8 mouse cellular contexts compared by ENCODE assay signal in genomic region chr2:172976661-172977238, GRCm38 (mm10). TPM values are rescaled to one million over a fixed set of nuclear protein-coding genes. Genes with fewer than 3 reads are reported as not detected.
A peak's percentile ranks its signal among the peaks of the same experiment; 100 is the strongest.
DNase-seq lines count a peak whose midpoint lies in the region; ATAC-seq and TF ChIP-seq lines count a peak whose summit lies in the region.

No protein-coding gene starts in this region.

- H3K27ac ChIP-seq in kidney, embryonic 15.5 days = peak overlapping the region; percentile 65; the same call in 1 of the 2 replicates
- H3K27ac ChIP-seq in limb, embryonic 12.5 days = peak overlapping the region; percentile 78; the same call in 1 of the 2 replicates
- H3K27ac ChIP-seq in stomach, embryonic 15.5 days = peak overlapping the region; percentile 41; the same call in 1 of the 2 replicates
- H3K27ac ChIP-seq in layer of hippocampus, adult 2 months = no peak overlapping the region

- no peak for TF ChIP-seq CTCF in brain, embryonic 14.5 days (IDR thresholded peaks at IDR 0.05; ENCODE audit: borderline replicate concordance, extremely low read depth, insufficient read depth, insufficient read length)
- TF ChIP-seq CTCF in layer of hippocampus, adult 2 months (conservative IDR thresholded peaks at IDR 0.05) = no peak

- no peak for TF ChIP-seq POLR2A in brain, embryonic 14.5 days (IDR thresholded peaks at IDR 0.05; ENCODE audit: borderline replicate concordance, extremely low read depth, insufficient read depth, insufficient read length, poor library complexity, severe bottlenecking)

- no peak overlapping the region for H3K4me3 ChIP-seq in kidney, embryonic 15.5 days (replicated peaks)
- 0 out of 2 replicates have a peak overlapping the region, but pooled peaks have one; percentile 6 for H3K4me3 ChIP-seq in limb, embryonic 12.5 days (replicated peaks)
- no peak overlapping the region for H3K4me3 ChIP-seq in stomach, embryonic 15.5 days (replicated peaks)
- H3K4me3 ChIP-seq in layer of hippocampus, adult 2 months = no peak overlapping the region

- H3K9ac ChIP-seq in kidney, embryonic 15.5 days = no peak overlapping the region
- H3K9ac ChIP-seq in limb, embryonic 12.5 days (replicated peaks) = no peak overlapping the region
- no peak overlapping the region for H3K9ac ChIP-seq in stomach, embryonic 15.5 days

- peak overlapping the region; percentile 37 for H3K4me2 ChIP-seq in kidney, embryonic 15.5 days
- H3K4me2 ChIP-seq in limb, embryonic 12.5 days = peak overlapping the region; percentile 47
- H3K4me2 ChIP-seq in stomach, embryonic 15.5 days = peak overlapping the region; percentile 31

- peaks cover 3% of the 10 kb centered on the region for H3K9me3 ChIP-seq in kidney, embryonic 15.5 days (replicated peaks)
- H3K9me3 ChIP-seq in limb, embryonic 12.5 days = peaks cover 8% of the 10 kb centered on the region
- no peaks in the 10 kb centered on the region for H3K9me3 ChIP-seq in stomach, embryonic 15.5 days

- 16% methylated on average over 7 of the region's 7 CpGs for WGBS in kidney, embryonic 15.5 days
- 28% methylated on average over 7 of the region's 7 CpGs for WGBS in limb, embryonic 12.5 days
- 19% methylated on average over 7 of the region's 7 CpGs for WGBS in stomach, embryonic 15.5 days

- no peaks in the 10 kb centered on the region for H3K27me3 ChIP-seq in kidney, embryonic 15.5 days
- no peaks in the 10 kb centered on the region for H3K27me3 ChIP-seq in limb, embryonic 12.5 days
- no peaks in the 10 kb centered on the region for H3K27me3 ChIP-seq in stomach, embryonic 15.5 days (replicated peaks)

- no peak for DNase-seq in kidney, adult 11 months
- DNase-seq in brain, embryonic 14.5 days (ENCODE audit: low read depth) = peak; percentile 36
- no peak for DNase-seq in retina, postnatal 1 day
- no peak for DNase-seq in layer of hippocampus, adult 2 months (ENCODE audit: low spot score in 2 of 2)
- no peak for DNase-seq in kidney, adult 18-20 months

- peaks cover 30% of the 10 kb centered on the region for H3K4me1 ChIP-seq in kidney, embryonic 15.5 days
- peaks cover 29% of the 10 kb centered on the region for H3K4me1 ChIP-seq in limb, embryonic 12.5 days (replicated peaks)
- H3K4me1 ChIP-seq in stomach, embryonic 15.5 days = peaks cover 7% of the 10 kb centered on the region

- ATAC-seq in kidney, embryonic 15.5 days (replicated peaks; ENCODE audit: low FRiP score) = no peak
- no peak for ATAC-seq in limb, embryonic 12.5 days (ENCODE audit: insufficient number of reproducible peaks, insufficient read depth, low FRiP score, low TSS enrichment, low read depth)
- no peak for ATAC-seq in stomach, embryonic 15.5 days (ENCODE audit: insufficient read depth, low FRiP score, low read depth)

- no peaks in the 10 kb centered on the region for H3K36me3 ChIP-seq in kidney, embryonic 15.5 days
- H3K36me3 ChIP-seq in limb, embryonic 12.5 days = no peaks in the 10 kb centered on the region
- H3K36me3 ChIP-seq in stomach, embryonic 15.5 days = no peaks in the 10 kb centered on the region

RNA-seq across cellular contexts. Expression of gene Spo11, which starts 0.8 kb away (rescaled TPM):
- 0.08 and 0.09 TPM in 2 replicates for polyA plus RNA-seq in kidney, embryonic 15.5 days (2015; fragmentation: Nextera tagmentation; extraction: Ambion mirVana)
- polyA plus RNA-seq in brain, embryonic 14.5 days (2012; rRNA removed) = 1.6 and 1.7 TPM in 2 replicates
- polyA plus RNA-seq in limb, embryonic 12.5 days (2016; fragmentation: Nextera tagmentation; extraction: Ambion mirVana) = 1.6 TPM in 2 replicates
- 0.06 and 0.31 TPM in 2 replicates for polyA plus RNA-seq in stomach, embryonic 15.5 days (2015; fragmentation: Nextera tagmentation; extraction: Ambion mirVana)
- under 1 TPM in 1 of 2 experiments, not detected in 1; 0.29 TPM for total RNA-seq in layer of hippocampus, adult 2 months (2021)

RNA-seq across cellular contexts. Expression of gene Rae1, which starts 23.2 kb away (rescaled TPM):
- polyA plus RNA-seq in kidney, embryonic 15.5 days (2015; fragmentation: Nextera tagmentation; extraction: Ambion mirVana) = 138 and 145 TPM in 2 replicates
- 119 and 147 TPM in 2 replicates for polyA plus RNA-seq in brain, embryonic 14.5 days (2012; rRNA removed)
- 157 TPM in 2 replicates for polyA plus RNA-seq in limb, embryonic 12.5 days (2016; fragmentation: Nextera tagmentation; extraction: Ambion mirVana)
- 110 and 118 TPM in 2 replicates for polyA plus RNA-seq in stomach, embryonic 15.5 days (2015; fragmentation: Nextera tagmentation; extraction: Ambion mirVana)
- 10 to 100 TPM; 76.7 to 90.6 TPM for total RNA-seq in layer of hippocampus, adult 2 months (2021)

RNA-seq across cellular contexts. Expression of gene Bmp7, which starts 36.6 kb away (rescaled TPM):
- polyA plus RNA-seq in kidney, embryonic 15.5 days (2015; fragmentation: Nextera tagmentation; extraction: Ambion mirVana) = 43.0 and 46.3 TPM in 2 replicates
- polyA plus RNA-seq in brain, embryonic 14.5 days (2012; rRNA removed) = 14.8 and 26.0 TPM in 2 replicates
- polyA plus RNA-seq in limb, embryonic 12.5 days (2016; fragmentation: Nextera tagmentation; extraction: Ambion mirVana) = 31.4 and 31.9 TPM in 2 replicates
- polyA plus RNA-seq in stomach, embryonic 15.5 days (2015; fragmentation: Nextera tagmentation; extraction: Ambion mirVana) = 22.9 and 27.1 TPM in 2 replicates
- total RNA-seq in layer of hippocampus, adult 2 months (2021) = 1 to 10 TPM; 4.2 to 5.7 TPM

RNA-seq across cellular contexts. Expression of gene Rbm38, which starts 43.5 kb away (rescaled TPM):
- polyA plus RNA-seq in kidney, embryonic 15.5 days (2015; fragmentation: Nextera tagmentation; extraction: Ambion mirVana) = 32.1 and 37.3 TPM in 2 replicates
- 60.9 and 70.5 TPM in 2 replicates for polyA plus RNA-seq in brain, embryonic 14.5 days (2012; rRNA removed)
- 40.1 and 45.6 TPM in 2 replicates for polyA plus RNA-seq in limb, embryonic 12.5 days (2016; fragmentation: Nextera tagmentation; extraction: Ambion mirVana)
- polyA plus RNA-seq in stomach, embryonic 15.5 days (2015; fragmentation: Nextera tagmentation; extraction: Ambion mirVana) = 43.6 and 56.6 TPM in 2 replicates
- 1 to 10 TPM; 3.0 to 4.5 TPM for total RNA-seq in layer of hippocampus, adult 2 months (2021)
